Mouse (Mus musculus) liver, postnatal 0 days (tissue): ENCODE data around the gene Muc20. TPM values are rescaled to one million over a fixed set of nuclear protein-coding genes. Genes with fewer than 3 reads are reported as not detected.
A peak's percentile ranks its signal among the peaks of the same experiment; 100 is the strongest.

Source experiments
- ATAC-seq: fragments of 200-750 bp; cut with Nextera tagmentation; 2 replicates; pipeline ENCODE4 v1.8.0; 2017; ENCODE audit warnings: mild to moderate bottlenecking, moderate library complexity
- DNase-seq: peaks from one replicate; pipeline ENCODE4 v3.0.0-alpha.2; 2016
- H3K27ac ChIP-seq: fragments of 300-500 bp; sonication (generic); 2 replicates; pipeline ENCODE4 v1.5.1; 2014; ENCODE audit warnings: antibody characterized with exemption, moderate library complexity, mild to moderate bottlenecking, low read depth
- H3K27me3 ChIP-seq: fragments of 300-500 bp; sonication (generic); 2 replicates; pipeline ENCODE4 v1.6.1; 2014; ENCODE audit warnings: low read length, control low read depth, mixed read lengths; ENCODE audit not compliant: insufficient read depth
- H3K36me3 ChIP-seq: fragments of 300-500 bp; sonication (generic); replicated peaks from 2 replicates; pipeline ENCODE4 v1.6.1; 2014; ENCODE audit warnings: mild to moderate bottlenecking, control low read depth, low read length, moderate library complexity, mixed read lengths; ENCODE audit not compliant: insufficient read depth
- H3K4me1 ChIP-seq: fragments of 300-500 bp; sonication (generic); 2 replicates; pipeline ENCODE4 v1.6.1; 2014; ENCODE audit warnings: antibody characterized with exemption, mild to moderate bottlenecking, control low read depth; ENCODE audit not compliant: insufficient read depth
- H3K4me2 ChIP-seq: fragments of 300-500 bp; sonication (generic); 2 replicates; pipeline ENCODE4 v1.6.1; 2014; ENCODE audit warnings: low read depth, mild to moderate bottlenecking, low read length, moderate library complexity, mixed read lengths
- H3K4me3 ChIP-seq: fragments of 300-500 bp; sonication (generic); 2 replicates; pipeline ENCODE4 v1.5.1; 2014; ENCODE audit warnings: low read depth, low read length
- H3K9ac ChIP-seq: fragments of 300-500 bp; sonication (generic); replicated peaks from 2 replicates; pipeline ENCODE4 v1.6.1; 2014; ENCODE audit warnings: mild to moderate bottlenecking, moderate library complexity
- H3K9me3 ChIP-seq: fragments of 300-500 bp; sonication (generic); 2 replicates; pipeline ENCODE4 v1.6.1; 2016; ENCODE audit warnings: mild to moderate bottlenecking, control low read depth, low read length, mixed read lengths
- CTCF ChIP-seq: sonication (generic); IDR thresholded peaks from 2 replicates; pipeline ENCODE4 v1.5.1; 2016; ENCODE audit warnings: antibody characterized with exemption, low read depth
- EP300 ChIP-seq: IDR thresholded peaks from 2 replicates; pipeline ENCODE4 v1.6.1; 2016; ENCODE audit warnings: antibody characterized with exemption, low read depth, mild to moderate bottlenecking
- WGBS: fragments of 180-500 bp; shearing (Covaris S2); extraction: QIAGEN DNeasy Blood & Tissue Kit; methylation state at CpG from one replicate; pipeline ENCODE4 v1.1.7; 2014; ENCODE audit not compliant: insufficient replicate concordance; 5-methylcytosine and 5-hydroxymethylcytosine counted together
- polyA plus RNA-seq: library from polyadenylated mRNA; unstranded; fragments of >200 nt; fragmentation: Nextera tagmentation; extraction: Ambion mirVana; gene quantifications from 2 replicates; pipeline ENCODE4 v1.2.1, GENCODE M21; 2015

The Muc20 gene
- polyA plus RNA-seq, 1 experiment from 2014 or later = not detected

- no peak overlapping the region for H3K4me3 ChIP-seq
- H3K27me3 ChIP-seq = no peaks in the 10 kb centered on the region
- no peak overlapping the region for H3K4me2 ChIP-seq
- H3K9ac ChIP-seq = no peak overlapping the region
- H3K9me3 ChIP-seq = no peaks in the 10 kb centered on the region
- WGBS = 63% methylated on average over 5 of the region's 5 CpGs
- H3K36me3 ChIP-seq = no peaks in the 10 kb centered on the region
- H3K4me1 ChIP-seq = no peaks in the 10 kb centered on the region
- no peak overlapping the region for H3K27ac ChIP-seq
- ATAC-seq (no peak), DNase-seq (no peak)
- no peak for TF ChIP-seq CTCF
- no peak for TF ChIP-seq EP300
Measured at GRCm38 (mm10) chr16:32750242-32751127, 46.8 kb downstream of the Muc20 start.

GRCm38 (mm10) chr16:32745852-32746251 is 51.4 kb downstream of the Muc20 start:
- no peak overlapping the region for H3K9ac ChIP-seq
- H3K4me3 ChIP-seq = no peak overlapping the region
- no peaks in the 10 kb centered on the region for H3K9me3 ChIP-seq
- WGBS = 65% methylated on average over 6 of the region's 6 CpGs
- no peaks in the 10 kb centered on the region for H3K27me3 ChIP-seq
- peaks cover 3% of the 10 kb centered on the region; the same call in 1 of the 2 replicates for H3K4me1 ChIP-seq
- H3K36me3 ChIP-seq = no peaks in the 10 kb centered on the region
- ATAC-seq (no peak), DNase-seq (no peak)
- no peak overlapping the region for H3K27ac ChIP-seq
- TF ChIP-seq CTCF = no peak
- no peak for TF ChIP-seq EP300
- H3K4me2 ChIP-seq = no peak overlapping the region

- Histone ChIP-seq H3K9me3 (no peaks in the 10 kb centered on the region), H3K36me3 (no peaks in the 10 kb centered on the region), H3K27ac (no peak overlapping the region), H3K4me3 (no peak overlapping the region), H3K4me2 (no peak overlapping the region), H3K4me1 (peaks cover 11% of the 10 kb centered on the region), H3K9ac (no peak overlapping the region; the same call in 1 of the 2 replicates), H3K27me3 (no peaks in the 10 kb centered on the region)
- no peak for ATAC-seq
- no peak for DNase-seq
- 67% methylated on average over 2 of the region's 2 CpGs for WGBS
- TF ChIP-seq CTCF (no peak), EP300 (no peak)
Measured at GRCm38 (mm10) chr16:32742712-32743111, 54.5 kb downstream of the Muc20 start.

- Histone ChIP-seq H3K27me3 (no peaks in the 10 kb centered on the region), H3K4me1 (peaks cover 11% of the 10 kb centered on the region), H3K9ac (no peak overlapping the region), H3K27ac (no peak overlapping the region), H3K36me3 (no peaks in the 10 kb centered on the region), H3K4me2 (no peak overlapping the region), H3K4me3 (no peak overlapping the region), H3K9me3 (no peaks in the 10 kb centered on the region)
- TF ChIP-seq CTCF (no peak), EP300 (no peak)
- ATAC-seq (no peak), DNase-seq (no peak)
- WGBS = 68% methylated on average over 9 of the region's 9 CpGs
Measured at GRCm38 (mm10) chr16:32741366-32741765, 55.9 kb downstream of the Muc20 start.

- Histone ChIP-seq H3K4me2 (no peak overlapping the region), H3K27ac (no peak overlapping the region), H3K4me1 (peaks cover 11% of the 10 kb centered on the region), H3K4me3 (no peak overlapping the region), H3K27me3 (no peaks in the 10 kb centered on the region), H3K9ac (no peak overlapping the region), H3K36me3 (no peaks in the 10 kb centered on the region), H3K9me3 (no peaks in the 10 kb centered on the region)
- ATAC-seq (peak; percentile 60), DNase-seq (peak; percentile 24)
- TF ChIP-seq CTCF (no peak), EP300 (no peak)
- 58% methylated on average over 8 of the region's 8 CpGs for WGBS
Measured at GRCm38 (mm10) chr16:32740003-32740663, 57.1 kb downstream of the Muc20 start.

- no peaks in the 10 kb centered on the region for H3K9me3 ChIP-seq
- peaks cover 10% of the 10 kb centered on the region for H3K4me1 ChIP-seq
- no peaks in the 10 kb centered on the region for H3K36me3 ChIP-seq
- no peak overlapping the region for H3K27ac ChIP-seq
- 45% methylated on average over 3 of the region's 3 CpGs for whole genome bisulfite sequencing
- no peak overlapping the region for H3K4me3 ChIP-seq
- TF ChIP-seq CTCF = no peak
- no peak for TF ChIP-seq EP300
- no peak overlapping the region for H3K9ac ChIP-seq
- DNase-seq (no peak), ATAC-seq (no peak)
- H3K4me2 ChIP-seq = no peak overlapping the region
- H3K27me3 ChIP-seq = no peaks in the 10 kb centered on the region
Measured at GRCm38 (mm10) chr16:32736022-32736421, 61.2 kb downstream of the Muc20 start.
